Mouse (Mus musculus): ENCODE data around the gene P2rx7.
"Not testable (repeated sequence)": the region's sequence is repeated elsewhere in the genome, so short reads cannot be mapped to it uniquely, and the experiment has no call there.

P2rx7 gene

DNA sequence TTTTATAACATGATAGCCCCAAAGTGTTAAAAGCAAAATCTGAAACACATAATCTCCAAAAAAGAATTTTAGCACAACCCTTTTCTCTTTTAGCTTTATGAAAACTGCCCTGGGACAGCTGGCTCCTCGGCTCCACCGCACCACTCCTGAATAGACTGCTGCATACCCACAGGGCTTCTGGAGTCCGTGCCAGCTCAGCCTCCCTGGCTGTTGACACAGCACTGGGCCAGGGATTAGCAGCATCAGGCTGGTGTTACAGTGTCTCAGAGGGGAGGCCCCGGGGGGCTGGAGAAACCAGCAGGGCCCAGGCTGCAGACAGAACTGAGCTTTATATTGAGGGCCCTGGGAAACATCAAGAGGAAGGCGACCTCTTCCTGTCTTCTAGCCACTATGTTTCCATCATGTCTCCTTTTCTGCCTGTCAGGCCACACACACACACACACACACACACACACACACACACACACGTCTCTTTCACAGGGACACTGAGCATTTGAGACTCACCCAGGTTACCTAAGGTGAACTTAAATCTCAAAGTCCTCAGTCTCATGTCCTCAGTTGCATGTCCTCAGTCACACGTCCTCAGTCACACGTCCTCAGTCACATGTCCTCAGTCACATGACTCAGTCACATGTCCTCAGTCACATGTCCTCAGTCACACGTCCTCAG lies 3.7 kb downstream of the P2rx7 start:
- DNase-seq, result no peak

DNA sequence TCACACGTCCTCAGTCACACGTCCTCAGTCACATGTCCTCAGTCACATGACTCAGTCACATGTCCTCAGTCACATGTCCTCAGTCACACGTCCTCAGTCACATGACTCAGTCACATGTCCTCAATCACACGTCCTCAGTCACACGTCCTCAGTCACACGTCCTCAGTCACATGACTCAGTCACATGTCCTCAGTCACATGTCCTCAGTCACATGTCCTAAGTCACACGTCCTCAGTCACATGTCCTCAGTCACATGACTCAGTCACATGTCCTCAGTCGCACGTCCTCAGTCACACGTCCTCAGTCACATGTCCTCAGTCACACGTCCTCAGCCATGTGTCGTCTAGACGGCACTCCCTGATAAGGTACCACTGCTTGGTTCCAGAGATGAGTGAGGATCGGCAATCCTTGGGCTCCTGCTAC lies 4.3 kb downstream of the P2rx7 start:
- not testable (repeated sequence) for DNase-seq

DNA sequence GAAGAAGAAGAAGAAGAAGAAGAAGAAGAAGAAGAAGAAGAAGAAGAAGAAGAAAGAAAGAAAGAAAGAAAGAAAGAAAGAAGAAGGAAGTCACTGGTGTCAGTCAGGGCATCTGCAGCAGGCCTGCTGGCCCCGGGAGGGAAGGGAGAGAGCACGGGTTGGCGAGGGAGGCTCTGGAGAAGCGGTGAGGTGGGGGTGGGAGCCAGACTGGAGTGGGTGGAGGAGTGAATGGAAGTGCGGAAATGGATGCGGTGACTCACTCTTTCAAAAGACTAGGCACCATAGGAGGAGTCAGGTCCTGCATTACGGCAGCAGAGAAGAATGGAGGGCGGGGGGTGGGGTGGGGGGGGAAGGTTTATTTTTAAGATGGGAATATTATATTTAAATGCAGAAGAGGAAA lies 5.6 kb downstream of the P2rx7 start:
- no peak for DNase-seq

DNA sequence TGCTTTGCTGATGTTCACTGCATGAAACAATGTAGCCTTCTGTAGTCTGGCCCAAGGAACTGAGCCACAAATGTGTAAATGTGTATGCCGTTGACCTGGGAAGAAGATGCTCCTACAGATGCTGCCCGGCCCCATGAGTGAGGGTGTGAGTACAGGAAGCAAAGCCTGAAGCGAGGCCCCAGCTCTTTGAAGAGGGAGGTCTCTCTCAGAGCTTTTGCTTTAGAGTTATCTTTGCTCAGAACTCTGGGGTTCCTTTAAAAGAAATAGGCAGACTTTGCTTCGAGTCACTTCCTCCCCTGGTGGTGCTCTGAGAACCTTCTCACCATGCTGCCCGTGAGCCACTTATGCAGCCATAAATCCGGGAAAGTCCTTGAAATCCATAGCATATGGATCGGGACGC lies 6.4 kb downstream of the P2rx7 start:
- DNase-seq, result no peak

DNA sequence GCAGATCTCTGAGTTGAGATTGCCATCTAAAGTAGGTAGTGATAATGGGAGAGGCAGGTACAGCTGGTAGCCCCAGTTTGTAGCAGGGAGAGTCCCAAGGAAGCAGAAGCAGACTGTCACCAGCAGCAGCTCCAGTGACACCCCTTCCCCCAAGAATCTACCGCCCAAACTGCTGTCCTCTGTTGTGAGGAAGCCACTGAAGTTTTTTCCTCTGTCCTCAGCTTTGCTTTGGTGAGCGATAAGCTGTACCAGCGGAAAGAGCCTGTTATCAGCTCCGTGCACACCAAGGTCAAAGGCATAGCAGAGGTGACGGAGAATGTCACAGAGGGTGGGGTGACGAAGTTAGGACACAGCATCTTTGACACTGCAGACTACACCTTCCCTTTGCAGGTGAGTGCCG lies 8.8 kb downstream of the P2rx7 start:
- no peak for DNase-seq

DNA sequence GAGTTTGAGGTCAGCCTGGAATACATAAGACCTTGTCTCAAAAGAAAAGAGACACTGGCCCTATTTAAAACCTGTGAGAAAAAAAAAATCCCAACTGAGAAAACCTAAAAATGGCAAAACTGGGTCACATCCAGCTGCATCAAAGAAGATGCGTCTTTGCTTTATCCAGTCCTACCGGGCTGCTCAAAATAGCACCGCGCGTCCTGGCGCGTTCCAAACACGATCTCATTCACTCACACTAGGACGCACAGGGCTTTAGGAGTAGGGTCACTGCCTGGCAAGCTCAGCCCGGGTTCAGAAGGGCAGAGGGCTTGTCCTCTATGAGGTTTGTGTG lies 9.4 kb downstream of the P2rx7 start:
- DNase-seq, result no peak

DNA sequence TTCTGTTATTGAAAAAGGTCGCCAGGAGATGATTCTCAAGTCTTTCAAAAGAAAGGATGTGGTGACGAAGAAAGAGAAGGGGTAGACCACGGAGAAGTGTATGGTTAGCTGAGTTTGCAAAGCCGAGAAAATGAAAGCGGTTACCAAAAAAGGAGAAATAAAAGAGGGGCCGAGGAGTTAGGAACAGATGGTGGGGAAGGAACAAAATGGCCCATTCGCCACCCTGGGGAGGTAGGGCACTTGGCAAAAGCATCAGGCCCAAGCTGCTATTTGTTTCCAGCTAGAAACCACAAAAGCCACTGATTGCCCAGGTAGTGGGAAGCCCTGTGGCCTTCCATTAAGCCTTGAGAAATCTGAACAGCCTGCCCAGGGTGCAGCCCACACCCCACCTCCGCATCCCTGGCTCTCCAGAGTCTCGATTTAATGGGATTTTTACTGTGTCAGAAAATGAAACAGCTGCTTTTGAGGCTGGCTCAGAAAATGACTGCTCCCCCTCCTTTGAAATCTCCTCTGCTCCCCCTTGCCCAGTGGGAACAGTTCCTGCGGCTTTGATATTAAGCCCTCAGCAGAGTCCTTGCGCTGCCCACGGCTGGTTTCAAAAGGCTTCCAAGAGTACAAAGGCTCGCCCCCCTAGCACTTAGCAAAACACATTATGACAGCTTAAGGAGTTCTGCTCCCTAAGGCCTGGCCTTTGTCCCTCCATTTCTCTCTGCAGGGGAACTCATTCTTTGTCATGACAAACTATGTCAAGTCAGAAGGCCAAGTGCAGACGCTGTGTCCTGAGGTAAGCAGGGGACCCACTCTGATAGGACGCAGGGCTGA lies 9.9 kb downstream of the P2rx7 start:
- DNase-seq, result peak; percentile 66

DNA sequence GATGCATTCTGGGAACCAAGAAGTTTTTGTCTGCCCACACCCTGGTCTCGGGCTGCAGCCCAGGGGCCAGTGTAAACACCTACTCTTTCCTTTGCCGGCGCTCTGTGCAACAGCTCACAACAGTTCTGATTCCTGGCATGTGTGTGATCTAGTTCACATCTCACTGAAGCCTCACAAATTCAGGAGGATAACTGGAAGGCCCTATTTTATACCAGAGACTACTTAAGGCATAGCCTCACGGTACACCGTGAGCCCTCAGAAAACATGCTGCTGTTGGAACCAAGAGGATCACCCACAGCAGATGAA lies 10.5 kb downstream of the P2rx7 start:
- no peak for DNase-seq

DNA sequence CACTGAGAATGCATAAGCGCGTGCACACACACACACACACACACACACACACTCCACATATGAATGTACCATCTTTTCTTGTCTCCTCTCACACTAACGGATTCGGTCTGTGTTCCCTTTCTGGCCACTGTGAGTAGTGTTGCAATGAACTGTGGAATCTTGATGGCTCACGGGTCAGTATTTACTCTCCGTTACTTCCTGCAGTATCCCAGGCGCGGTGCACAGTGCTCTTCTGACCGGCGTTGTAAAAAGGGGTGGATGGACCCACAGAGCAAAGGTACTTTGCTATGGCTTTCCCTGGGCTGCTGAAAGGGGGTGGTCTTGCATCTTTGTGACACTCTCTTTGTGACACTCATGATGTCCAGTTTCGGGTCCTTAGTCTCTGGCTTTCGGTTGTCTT lies 13.1 kb downstream of the P2rx7 start:
- DNase-seq, result no peak

DNA sequence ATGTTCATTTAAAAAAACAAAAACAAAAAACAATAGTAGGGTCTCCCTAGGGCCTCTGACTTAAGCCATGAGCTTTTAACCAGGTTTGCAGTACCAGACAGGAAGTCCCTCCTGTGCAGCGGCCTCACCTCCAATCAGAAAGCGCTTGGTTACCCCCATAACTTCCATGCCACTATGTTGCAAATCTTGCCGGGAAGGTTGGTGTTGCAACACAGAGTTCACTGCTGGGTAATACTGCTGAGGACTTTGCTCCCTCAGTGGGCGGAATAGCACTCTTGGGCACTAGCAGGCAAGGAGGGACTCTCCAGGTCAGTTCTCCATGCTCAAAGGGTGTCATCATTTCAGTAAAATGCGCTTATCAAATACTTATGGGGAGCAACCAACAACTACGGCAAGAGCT lies 18.8 kb downstream of the P2rx7 start:
- no peak for DNase-seq

DNA sequence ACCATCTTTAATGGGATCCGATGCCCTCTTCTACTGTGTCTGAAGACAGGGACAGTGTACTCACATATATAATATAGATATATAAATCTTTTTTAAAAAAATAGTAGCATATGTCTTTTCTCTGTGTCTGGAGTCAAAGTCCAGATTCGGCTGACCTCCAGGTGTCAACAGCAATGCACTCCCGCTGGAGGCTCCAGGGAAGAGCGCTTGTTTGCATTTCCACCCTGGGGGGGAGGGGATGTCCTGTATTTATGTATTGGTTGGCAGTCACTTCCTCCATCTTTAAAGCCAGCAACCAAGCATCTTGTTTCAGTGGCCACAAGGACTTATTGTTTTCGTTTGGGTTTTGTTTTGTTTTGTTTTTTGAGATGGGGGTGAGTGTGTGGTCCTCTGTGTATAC lies 21.3 kb downstream of the P2rx7 start:
- no peak for DNase-seq

DNA sequence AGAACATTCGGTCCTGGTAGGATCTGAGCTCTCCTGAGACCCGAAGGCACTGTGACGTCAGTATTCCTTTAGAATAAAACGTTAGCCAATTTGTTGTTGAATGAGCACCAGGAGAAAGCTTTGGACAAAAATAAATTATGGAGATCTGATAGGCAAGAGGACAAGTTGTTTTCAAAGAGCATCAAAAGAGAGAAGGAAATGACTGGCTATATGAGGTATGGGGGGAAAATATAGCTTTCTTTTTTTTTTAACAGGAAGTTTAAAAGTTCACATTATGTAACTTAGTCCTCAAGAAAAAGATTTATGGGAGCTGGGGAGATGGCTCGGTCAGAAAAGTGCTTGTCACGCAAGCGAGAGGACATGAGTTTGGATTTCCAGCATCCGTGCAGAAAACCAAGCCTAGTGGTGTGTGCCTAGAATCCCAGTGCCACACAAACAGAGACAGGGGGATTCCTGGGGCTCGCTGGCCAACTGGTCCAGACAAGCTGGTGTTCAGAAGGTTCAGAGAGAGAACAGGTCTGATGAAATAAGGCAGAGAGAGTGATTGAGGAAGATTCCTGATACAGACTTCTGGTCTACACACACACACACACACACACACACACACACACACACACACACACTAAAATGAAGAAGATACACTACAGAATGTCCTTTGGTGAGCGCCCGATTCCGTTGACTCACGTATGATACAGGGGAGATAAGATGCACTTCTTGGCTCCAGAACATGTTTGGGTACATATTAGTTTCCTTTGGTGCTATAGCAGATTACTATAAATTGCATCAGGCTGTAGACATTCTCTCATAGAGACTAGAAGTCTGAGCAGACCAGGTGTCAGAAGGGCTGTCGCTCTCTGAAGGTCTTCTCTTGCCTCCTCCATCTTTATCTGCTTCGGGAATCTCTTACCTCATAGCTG lies 25.5 kb downstream of the P2rx7 start:
- DNase-seq, result no peak

DNA sequence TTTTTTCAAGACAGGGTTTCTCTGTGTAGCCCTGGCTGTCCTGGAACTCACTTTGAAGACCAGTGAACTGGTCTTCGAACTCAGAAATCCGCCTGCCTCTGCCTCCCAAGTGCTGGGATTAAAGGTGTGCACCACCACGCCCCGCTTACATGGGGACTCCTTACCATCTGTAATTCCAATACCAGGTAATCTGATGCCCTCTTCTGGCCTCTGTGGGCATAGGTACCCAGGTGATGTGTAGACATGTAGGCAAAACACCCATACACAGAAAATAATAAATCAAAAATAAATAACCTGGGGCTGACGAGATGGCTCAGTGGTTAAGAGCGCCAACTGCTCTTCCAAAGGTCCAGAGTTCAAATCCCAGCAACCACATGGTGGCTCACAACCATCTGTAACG lies 27.9 kb downstream of the P2rx7 start:
- not testable (repeated sequence) for DNase-seq

DNA sequence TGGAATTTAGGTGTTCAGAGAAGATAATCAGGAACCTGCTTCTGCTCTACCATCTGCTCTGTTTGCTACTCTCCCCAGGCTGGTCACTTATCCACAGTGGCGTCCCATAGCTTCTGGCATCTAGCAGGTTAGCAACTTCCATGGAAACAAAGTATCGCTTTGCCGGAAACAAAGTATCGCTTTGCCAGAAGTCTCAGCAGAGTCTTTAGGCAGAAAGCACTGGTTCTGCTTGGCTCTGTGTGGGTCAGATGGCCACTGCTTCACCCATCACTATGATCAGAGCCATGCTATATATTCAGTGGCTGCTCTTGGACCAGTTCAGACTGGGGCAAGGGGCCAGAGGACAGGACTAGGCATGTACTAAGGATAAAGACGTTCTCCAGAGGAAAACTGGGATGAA lies 28.6 kb downstream of the P2rx7 start:
- DNase-seq, result no peak

DNA sequence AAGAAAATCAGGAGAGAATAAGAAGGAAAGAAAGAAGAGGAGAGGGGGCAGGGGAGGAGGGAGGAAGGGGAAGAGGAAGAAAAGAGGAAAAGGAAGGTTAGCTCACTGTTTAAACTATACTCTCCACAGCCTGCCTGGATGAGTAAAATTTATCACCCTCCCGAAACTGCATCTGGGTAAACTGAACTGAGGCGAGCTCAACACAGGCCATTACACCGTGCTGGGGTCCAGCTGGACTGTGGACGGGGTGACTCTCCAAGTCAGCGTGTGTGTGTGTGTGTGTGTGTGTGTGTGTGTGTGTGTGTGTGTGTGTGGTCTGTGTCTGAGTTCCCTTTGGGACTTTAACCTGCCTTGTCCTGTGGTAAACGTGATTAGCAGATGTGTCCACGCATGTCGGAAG lies 32.3 kb downstream of the P2rx7 start:
- no peak for DNase-seq

DNA sequence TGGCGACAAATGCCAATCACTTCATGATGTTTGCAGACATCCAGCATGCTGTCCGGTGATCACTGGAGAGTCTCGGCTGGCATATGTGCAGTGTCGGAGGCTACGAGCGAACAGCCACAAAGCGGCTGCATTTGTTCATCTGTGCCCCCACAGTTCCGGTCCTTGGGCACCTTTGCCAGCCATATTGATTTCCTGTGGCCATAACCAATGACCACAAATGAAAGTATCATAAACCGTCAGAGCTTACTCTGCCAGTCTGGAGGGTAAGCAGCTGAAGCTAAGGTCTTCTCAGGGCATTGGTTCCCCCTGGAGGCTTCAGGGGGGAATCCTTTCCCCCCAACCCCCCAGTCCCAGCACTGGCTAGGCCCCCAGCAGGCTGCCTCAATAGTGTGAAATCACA lies 34.3 kb downstream of the P2rx7 start:
- no peak for DNase-seq

DNA sequence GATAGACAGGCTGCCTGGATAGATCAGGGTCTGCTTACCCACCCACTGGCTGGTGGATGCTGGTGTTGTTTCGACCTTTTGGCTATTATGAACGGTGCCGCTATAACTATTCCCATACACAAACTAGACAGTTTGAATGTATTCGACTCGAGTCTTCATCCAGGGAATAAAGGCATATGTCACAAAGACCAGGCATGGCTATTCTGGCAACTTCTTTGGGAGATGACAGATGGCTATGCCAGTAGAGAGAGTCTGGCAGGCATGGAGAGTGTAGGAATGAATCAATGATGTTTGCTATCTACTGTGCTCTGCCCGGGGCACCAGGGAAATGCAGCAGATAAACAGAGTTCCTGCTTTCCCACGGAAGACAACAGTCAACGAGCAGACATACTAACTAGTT lies 36.2 kb downstream of the P2rx7 start:
- no peak for DNase-seq

DNA sequence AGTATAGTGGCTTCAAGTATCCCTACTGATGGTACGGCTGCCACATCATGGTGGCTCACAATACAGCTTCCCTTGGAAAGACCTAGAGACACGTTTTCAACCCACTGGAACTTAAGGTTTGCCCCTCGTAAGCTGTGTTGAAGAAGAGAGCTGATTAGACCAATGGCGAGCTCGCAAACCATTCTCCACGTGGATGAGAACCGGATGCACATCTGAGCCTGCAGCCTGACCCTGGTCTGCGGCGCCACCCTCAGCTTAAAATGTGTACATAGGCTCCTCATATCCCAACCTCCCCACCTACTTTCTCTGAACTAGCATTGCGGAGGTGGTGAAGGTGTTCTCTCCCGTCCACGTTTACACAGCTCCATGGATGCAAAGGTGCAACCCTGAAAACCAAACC lies 37.6 kb downstream of the P2rx7 start:
- no peak for DNase-seq

DNA sequence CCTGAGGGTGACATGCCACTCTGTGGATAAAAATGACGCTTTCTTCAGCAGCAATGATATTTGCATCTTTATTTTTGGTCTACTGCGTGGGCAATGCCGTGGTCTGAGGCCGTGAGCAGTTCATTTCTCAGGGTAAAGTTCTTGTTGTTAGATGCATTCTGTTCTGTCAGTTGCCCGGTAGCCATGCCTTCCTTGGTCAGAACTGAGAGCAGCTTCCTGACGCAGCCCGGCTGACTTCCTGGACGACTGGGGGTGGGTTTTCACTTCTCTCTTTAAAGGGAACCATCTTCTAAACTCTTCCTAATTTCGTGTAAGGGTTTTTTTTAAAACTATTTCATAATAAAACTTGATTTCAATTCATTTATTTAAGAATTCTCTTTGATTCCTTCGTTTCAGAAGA lies 40.2 kb downstream of the P2rx7 start:
- no peak for DNase-seq

DNA sequence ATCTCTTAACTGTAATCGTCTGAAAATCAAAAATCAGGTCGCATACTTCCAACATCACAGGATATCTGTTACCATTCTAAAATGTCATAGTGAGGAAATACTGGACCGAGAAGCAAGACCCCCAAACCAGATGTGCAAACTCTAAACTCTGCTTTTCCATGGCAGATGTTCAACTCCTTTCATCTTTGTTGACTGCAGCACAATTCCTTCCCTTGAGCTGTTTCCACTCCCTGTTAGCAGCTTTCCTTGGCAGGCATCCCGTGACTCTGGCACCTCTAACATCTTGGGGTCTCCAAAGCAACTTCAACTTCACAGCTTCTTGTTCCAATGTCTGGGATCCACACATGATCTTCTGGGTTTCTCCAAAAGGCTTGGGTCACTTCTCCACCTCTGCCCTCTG lies 43.7 kb downstream of the P2rx7 start:
- no peak for DNase-seq

DNA sequence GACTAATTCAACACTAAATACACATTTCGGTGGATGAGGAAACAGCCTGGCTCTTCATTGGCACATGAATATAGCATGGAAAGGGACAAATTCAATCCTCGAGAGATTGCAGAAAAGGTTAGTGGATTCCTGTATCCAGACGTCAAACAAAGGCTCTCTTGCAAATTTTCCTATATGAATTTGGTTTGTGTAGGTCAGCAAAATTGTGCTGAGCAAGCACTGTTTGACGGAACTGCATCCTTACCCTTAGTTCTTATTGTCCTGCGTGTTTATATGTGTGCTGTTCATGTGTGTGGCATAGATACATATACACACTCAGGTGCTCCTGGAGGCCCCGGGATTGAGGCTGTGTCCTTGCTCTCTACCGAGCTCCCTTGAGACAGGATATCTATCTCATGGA lies 45.4 kb downstream of the P2rx7 start:
- no peak for DNase-seq

DNA sequence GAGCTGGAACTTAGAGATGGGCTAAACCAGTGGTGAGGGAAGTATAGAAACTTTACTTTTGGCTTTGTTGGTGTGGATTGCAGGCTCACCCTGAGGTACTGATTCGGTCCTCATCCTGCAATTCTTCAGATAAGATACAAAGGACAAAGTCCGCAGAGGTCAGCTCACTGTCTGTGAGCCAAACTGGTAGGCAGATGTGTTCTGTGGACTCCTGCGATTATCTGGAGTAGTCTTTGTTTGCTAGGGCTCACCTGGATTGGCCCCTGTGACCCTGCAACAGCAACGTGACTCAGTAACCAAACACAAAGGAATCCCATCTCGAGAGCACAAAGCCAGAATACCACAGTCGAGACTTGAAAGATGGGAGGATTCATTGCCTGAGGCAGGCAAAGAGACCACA lies 46.8 kb downstream of the P2rx7 start:
- no peak for DNase-seq

DNA sequence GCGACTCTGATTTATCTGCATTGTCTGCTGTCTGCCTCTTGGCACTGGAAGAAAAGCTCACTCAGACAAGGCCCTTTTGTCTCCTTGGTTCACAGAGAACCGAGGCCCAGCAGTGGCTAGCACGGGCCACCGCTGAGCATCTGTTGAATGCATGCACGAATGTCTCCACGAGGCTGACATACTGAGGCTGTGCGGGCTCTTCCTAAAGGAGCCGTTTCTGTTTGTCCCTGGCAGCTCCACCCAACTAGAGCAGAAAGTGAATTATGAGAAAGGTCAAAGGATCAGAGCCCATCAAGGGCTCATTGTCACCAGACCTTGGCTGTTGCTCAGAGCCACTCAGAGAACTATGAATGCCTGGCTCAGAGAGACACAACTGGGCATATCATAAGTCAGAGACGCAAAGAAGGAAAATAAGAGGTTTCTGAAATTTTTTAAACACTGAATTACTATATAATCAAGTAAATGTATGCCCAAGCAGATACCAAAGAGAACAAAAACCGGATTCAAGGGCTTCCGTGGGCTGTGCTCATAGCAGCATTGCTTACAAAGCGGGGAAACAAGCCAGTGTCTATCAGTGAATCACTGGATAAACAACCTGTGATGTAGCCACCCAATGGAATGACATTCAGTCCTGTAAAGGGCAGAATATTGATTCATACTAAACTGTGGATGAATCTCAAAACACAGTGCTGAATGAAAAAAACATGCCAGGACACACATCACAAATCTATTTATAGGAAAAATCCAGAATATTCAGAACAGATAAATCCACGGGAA lies 49.9 kb downstream of the P2rx7 start:
- DNase-seq, result peak; percentile 89
